9 mouse cellular contexts compared by ENCODE assay signal in the genomic region with DNA sequence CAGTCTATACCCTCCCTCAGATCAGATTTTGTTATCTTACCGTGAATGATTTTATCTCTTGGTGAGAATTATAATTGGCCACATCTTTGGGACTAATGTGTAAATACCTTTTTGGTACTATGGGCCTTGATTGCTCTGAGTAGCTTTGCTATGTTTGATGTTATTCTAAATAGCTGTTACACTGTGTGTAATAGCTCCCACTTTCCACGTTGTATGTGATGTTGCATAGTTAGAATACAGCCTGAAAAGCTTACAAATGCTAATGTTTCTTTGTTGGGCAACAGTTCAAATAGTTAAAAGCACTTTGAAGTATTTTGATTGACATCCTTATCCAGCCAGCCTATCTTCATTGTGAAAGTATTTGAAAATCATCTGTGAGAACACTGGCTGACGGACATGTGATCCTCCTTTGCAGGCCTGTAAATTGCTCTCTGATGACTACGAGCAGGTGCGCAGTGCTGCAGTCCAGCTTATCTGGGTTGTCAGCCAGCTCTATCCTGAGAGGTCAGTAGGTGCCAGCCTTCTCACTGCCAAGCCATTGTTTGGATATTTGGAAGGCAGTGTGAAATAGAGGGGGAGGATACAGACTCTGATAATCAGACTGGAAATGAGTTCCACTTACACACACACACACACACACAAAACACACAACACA. TPM values are rescaled to one million over a fixed set of nuclear protein-coding genes. Genes with fewer than 3 reads are reported as not detected.
DNase-seq lines count a peak whose midpoint lies in the region.
"Had no signal": no experiment of that assay in that cellular context is flagged by ENCODE, and none has a peak within 500 bp of the region (broad histone marks: within the 10 kb centered on the region; RNA-seq: fewer than 3 reads in every experiment).

No protein-coding gene starts in this region.

- intact Hi-C loops in heart, postnatal 14 days (cut with DNase I) = no loop called here
- intact Hi-C loops in left cerebral cortex, postnatal 14 days (cut with DNase I) = no loop called here

- peak; percentile 11 for DNase-seq in adrenal gland, postnatal 14 days
- DNase-seq in adrenal gland, adult 8-10 months = no peak
- peak; percentile 22 to 41 for DNase-seq in lung, adult 18-20 months
- no peak for DNase-seq in lung, postnatal 10 days
- peak; percentile 66 to 78 for DNase-seq in cerebellum, postnatal 25 days
- DNase-seq in heart, postnatal 14 days = peak; percentile 16 to 55
- no peak for DNase-seq in left cerebral cortex, postnatal 14 days (ENCODE audit: low spot score in 2 of 2)
- no peak for DNase-seq in spleen, postnatal 10 days (ENCODE audit: low spot score in 2 of 2)
- DNase-seq: kidney, postnatal 4 days had no signal

RNA-seq across cellular contexts. Expression of gene Ints4, which starts 19.9 kb away (rescaled TPM):
- 52.2 and 53.5 TPM in 2 replicates for total RNA-seq in adrenal gland, postnatal 14 days (2021)
- total RNA-seq in adrenal gland, adult 8-10 months (2022) = 10 to 100 TPM; 55.3 to 82.3 (median 72.2) TPM
- 10 to 100 TPM; 35.6 to 44.2 TPM for total RNA-seq in heart, postnatal 14 days (2021)
- total RNA-seq in left cerebral cortex, postnatal 14 days (2021) = 10 to 100 TPM; 27.2 to 27.3 TPM

RNA-seq across cellular contexts. Expression of gene Kctd14, which starts 49.6 kb away (rescaled TPM):
- total RNA-seq in adrenal gland, postnatal 14 days (2021) = 1.7 and 2.8 TPM in 2 replicates
- 1 to 10 TPM; 1.8 to 4.0 (median 3.0) TPM for total RNA-seq in adrenal gland, adult 8-10 months (2022)
- total RNA-seq in heart, postnatal 14 days (2021) = under 1 TPM; 0.29 to 0.41 TPM
- total RNA-seq in left cerebral cortex, postnatal 14 days (2021) = 1 to 10 TPM; 2.2 to 2.8 TPM

Comparison
In these comparisons a context has a peak if more than half of its experiments do, and no peak if none do; other contexts are left out.
1. DNase-seq: peak in adrenal gland, postnatal 14 days (single experiment), lung, adult 18-20 months (2 of 2), cerebellum, postnatal 25 days (2 of 2) and heart, postnatal 14 days (2 of 2); none in adrenal gland, adult 8-10 months (single experiment), lung, postnatal 10 days (single experiment), left cerebral cortex, postnatal 14 days (0 of 2) and spleen, postnatal 10 days (0 of 2).